Mouse (Mus musculus) heart, postnatal 36 days (tissue): ENCODE data around the gene Gm20388. TPM values are rescaled to one million over a fixed set of nuclear protein-coding genes. Genes with fewer than 3 reads are reported as not detected.

ENCODE experiments used
- DNase-seq, 2 experiments: peaks; one replicate each; pipeline ENCODE4 v3.0.0; 2021 to 2022
- intact Hi-C: fragments of 180-260 bp; cut with DNase I; formaldehyde crosslinking; loops from one replicate; pipeline ENCODE4 v1.15.1; 2025
- total RNA-seq, 2 experiments: library from RNA; stranded (reverse); gene quantifications; 2 replicates each; pipeline ENCODE4 v1.2.3; 2021

Gm20388 gene
- total RNA-seq, 2 experiments from 2014 or later: 3.5 to 4.9 TPM

DNA sequence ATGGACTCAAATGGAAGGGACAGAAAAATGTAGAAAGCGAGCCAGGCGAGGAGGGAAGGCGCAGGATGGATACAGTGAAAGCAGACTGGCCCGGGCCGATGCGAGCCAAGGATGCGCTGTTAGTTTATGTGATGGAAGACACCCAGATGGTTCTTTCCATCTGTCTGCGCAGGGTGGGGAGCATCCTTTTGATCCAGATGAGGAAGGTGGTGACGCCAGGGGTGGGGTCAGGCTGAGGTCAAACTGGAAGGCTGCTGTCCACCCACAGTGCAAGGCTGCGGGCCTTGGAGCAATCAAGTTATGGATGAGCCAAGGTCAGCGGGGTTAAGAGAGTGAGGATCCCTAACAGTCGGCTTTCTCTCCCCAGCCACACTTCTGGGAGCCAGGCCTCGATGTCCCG lies 2025.8 kb downstream of the Gm20388 start:
- no peak for DNase-seq

DNA sequence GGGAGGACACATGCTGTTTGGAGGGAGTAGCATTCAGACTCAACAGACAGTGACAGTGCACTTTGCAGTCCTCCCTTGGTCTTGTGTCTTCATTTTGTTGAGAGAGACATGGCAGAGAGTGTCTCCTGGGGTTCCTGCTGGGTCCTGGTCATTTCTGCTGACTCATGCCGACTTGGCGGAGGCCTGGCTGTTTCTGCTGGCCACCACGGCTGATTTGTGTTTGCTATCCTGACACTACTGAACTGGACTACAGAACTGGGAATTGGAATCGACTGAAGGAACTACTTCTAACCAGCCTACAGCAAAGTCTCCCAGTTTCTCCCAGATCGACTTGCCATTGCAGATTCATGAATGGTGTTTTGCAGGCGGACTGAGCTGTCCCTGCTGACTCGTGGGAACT lies 2028.1 kb downstream of the Gm20388 start:
- no peak for DNase-seq
- intact Hi-C loops: no loop called here

More for the DNA sequence above, 2025.8 kb downstream of the Gm20388 start:
- intact Hi-C loops: no loop called here

- intact Hi-C loops: no loop called here
- DNase-seq: no peak
These were observed 2032.5 kb downstream of the Gm20388 start for GRCm38 (mm10) chr8:121943057-121943540.

DNA sequence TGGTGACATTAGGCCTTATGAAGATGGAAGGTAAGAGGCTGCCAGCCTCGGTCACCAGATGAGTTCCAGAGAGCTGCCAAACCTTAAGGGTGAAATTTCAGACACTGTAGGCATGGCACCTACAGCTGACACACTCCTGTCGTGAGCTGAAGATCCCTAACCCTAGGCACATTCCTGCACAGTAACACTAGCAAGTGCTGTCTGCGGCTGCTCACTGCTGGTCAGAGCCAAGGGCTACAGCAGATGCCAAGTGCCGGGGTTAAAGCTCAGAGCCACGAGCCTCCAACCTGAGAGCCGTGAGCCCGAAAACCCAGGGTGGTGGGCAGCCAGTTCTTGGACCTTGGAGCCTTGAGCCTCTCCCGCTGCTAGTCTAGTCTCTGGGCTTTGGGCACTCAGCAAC lies 2033.1 kb downstream of the Gm20388 start:
- intact Hi-C loops: no loop called here
- no peak for DNase-seq

GRCm38 (mm10) chr8:121944831-121945230 lies 2034.2 kb downstream of the Gm20388 start, which contains the start of gene Car5a:
Gene Car5a, minus strand, starts transcription at chr8:121944904.
- DNase-seq: no peak
- intact Hi-C loops: no loop called here

DNA sequence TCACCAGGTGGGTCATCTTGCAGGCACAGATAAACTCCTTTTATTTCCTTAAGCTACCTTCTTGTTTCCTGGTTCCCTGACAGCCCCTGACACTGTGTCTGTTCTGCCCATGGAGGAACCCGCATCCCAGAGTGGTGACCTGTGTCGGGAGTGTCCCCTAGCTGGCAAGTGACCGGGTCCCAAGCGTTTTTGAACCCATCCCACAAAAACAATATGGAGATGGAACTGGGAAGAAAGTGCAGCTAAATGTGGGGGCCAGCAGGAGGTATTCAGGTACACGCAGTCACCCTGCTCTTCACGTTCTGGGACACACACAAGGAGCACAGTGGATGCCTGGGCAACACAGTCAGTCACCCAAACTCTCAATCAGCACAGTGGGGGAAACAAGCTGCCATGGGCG lies 2035.7 kb downstream of the Gm20388 start:
- DNase-seq: no peak
- intact Hi-C loops: no loop called here

DNA sequence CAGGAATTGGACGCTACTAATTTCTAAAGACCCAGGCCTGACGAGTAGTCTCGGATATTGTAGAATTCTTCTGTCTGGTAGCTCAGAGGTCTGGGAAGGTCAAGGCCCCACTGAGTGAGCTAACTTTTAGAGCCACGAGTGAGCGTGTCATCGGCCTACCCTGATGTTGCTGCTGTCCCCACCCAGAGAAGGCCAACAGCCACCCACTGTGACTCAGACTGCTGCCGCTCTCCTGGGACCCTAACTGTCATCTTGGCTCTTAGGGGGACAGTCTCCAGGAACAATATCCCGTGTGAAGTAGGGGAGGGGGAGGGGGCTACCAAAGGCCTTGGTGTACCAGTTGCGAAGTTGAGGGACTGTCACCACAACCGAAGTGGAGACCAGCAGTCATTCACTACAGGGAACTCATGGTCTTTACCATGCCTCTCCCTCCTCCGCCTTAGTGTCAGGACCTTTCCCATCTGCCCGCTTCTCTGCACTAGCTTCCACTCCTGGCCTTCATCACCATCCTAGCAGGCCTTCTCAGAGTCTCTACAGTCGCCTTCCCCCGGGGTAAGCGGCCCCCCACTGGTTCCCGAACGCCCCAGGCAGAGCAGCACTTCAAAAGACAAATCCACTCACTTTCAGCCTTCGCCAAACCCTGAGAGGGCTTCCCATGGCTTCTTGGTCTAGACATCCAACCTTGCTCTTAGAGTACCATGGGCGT lies 2036.6 kb downstream of the Gm20388 start:
- no peak for DNase-seq
- intact Hi-C loops: no loop called here

DNA sequence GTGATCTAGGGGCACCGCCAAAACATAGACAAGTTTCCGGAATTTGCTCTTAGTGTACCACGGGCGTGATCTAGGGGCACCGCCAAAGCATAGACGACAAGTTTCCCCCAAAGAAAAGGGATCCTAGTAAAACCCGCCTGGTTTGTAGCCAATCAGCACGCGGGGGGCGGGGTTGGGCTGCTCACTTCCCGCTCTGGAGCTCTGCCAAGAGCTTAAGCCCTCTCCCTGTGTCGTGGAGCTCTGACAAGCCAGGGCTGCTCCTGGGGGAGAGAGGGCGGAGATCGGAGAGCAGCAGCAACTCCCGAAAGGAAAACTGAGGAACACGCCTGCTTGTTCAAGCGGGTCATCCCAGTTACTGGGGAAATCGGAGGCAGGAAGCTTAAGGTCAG lies 2037.1 kb downstream of the Gm20388 start:
- peak; percentile 89 for DNase-seq
- intact Hi-C loops: no loop called here

GRCm38 (mm10) chr8:121948321-121949145 lies 2037.9 kb downstream of the Gm20388 start:
- intact Hi-C loops: no loop called here

DNA sequence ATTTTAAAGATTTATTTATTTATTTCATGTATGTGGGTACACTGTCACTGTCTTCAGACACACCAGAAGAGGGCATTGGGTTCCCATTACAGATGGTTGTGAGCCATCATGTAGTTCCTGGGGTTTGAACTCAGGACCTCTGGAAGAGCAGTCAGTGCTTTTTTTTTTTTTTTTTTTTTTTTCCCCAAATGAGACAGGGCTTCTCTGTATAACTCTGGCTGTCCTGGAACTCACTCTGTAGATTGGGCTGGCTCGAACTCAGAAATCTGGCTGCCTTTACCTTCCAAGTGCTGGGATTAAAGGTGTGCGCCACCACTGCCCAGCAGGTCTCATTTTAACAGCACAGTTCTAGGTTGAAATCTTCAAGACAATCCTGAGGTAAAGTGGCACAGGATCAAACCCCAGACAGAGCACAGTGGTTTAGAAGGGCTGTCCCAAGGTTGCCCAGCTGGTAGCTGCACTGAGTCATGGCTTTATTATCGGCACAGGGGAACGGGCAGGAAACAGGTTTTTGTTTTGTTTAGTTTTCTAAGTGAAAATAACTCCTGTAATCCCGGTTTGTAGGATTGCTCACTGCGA lies 2038.7 kb downstream of the Gm20388 start, which contains the start of gene Banp:
Gene Banp (plus strand): TSS at position 529 of the 579 bp plus-strand sequence.
- no peak for DNase-seq
- intact Hi-C loops: no loop called here

More at GRCm38 (mm10) chr8:121948321-121949145, 2037.9 kb downstream of the Gm20388 start:
- DNase-seq: no peak

DNA sequence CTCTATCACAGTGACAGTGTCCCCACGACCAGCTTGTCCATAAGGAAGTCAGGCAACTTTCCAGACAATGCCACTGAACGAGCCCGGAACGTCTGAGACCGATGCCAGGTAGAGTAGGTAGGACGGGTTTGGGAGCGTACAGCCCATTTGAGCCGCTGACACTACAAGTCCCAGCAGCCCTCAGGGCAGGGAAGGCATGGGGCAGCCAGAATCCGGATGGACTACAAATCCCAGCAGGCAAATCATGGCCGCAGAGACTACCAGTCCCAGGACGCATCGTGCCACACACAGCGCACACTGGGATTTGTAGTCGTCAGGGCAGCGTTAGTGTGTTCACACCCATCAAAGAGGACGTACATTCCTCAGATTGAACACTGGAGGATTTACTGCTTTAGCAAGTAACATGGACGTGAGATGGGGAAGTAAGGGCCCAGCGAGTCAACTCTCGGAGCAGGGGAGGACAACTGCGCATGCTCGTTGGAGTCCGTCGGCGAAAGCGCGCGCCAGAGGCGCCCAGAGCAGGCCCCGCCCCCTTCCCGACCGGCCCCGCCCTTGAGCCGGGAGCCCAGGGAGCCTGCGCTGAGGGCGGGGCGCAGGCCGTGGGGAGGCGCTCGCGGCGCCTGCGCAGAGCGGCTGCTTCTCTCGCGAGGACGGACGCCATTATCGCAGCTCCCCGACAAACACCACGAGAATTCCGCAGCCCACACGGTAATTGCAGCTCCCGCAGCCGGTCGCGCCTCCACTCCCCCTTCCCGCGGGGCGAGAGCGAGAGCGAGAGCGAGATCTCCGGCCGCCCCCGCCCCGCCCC lies 2039.5 kb downstream of the Gm20388 start:
- DNase-seq: peak; percentile 98 to 100
- intact Hi-C loops: no loop called here

- DNase-seq: peak; percentile 62 to 65
- intact Hi-C loops: no loop called here
These were observed 2040.4 kb downstream of the Gm20388 start for GRCm38 (mm10) chr8:121950749-121951655.

GRCm38 (mm10) chr8:121951656-121952009 lies 2041.0 kb downstream of the Gm20388 start:
- intact Hi-C loops: no loop called here
- DNase-seq: no peak

- DNase-seq: no peak
- intact Hi-C loops: no loop called here
These were observed 2041.5 kb downstream of the Gm20388 start for GRCm38 (mm10) chr8:121952122-121952521.

DNA sequence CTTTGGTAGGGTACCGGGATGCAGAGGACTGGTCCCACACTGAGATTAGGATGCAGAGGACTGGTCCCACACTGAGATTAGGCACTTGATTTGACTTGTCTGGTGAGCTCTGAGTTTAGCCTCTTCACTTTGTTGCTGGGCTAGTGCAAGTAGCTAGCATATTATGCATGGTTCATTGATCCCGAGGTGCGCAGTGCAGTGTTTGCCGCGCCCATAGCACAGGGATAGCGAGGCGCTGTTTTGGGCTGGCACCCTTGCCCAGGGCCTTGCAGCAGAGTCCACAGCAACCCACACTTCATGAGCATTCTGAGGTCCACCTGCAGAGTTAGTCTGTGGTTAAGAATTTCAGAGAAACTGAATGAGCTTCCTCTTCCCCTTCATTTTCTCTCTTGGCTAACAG lies 2042.2 kb downstream of the Gm20388 start:
- DNase-seq: no peak
- intact Hi-C loops: no loop called here

DNA sequence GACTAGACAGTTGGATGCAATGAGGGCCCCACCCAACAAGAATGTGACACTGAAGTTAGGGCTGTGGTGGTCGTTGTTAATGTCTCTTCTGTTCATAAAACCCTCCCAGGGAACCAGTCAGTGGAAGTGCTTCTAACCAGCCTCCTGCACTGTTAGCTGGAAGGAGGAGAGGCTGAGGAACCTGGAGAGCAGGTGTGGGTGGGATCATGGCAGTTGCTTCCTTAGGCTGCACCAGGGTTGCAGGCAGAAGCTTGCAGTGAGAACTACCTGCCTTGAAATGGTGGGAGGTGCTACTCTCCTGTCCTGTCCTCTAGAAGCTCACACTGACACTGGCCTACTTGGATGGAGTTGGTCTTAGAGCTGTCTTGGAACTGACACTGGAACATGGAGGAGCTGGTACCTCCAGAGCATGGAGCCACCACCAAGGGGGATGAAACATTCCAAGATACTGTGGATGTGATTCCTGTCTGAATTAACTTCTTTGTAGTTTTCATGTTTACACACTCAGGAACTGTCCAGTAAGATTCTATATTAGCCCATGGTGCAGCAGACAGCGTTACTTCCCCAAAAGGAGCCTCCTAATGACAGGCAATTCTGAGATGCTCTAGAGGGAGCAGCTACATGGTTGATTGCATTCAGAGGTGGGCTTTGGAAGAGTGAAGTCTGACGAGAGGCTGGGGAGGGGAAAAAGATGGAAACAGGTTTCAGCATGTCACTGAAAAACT lies 2043.3 kb downstream of the Gm20388 start:
- intact Hi-C loops: no loop called here
- DNase-seq: no peak

DNA sequence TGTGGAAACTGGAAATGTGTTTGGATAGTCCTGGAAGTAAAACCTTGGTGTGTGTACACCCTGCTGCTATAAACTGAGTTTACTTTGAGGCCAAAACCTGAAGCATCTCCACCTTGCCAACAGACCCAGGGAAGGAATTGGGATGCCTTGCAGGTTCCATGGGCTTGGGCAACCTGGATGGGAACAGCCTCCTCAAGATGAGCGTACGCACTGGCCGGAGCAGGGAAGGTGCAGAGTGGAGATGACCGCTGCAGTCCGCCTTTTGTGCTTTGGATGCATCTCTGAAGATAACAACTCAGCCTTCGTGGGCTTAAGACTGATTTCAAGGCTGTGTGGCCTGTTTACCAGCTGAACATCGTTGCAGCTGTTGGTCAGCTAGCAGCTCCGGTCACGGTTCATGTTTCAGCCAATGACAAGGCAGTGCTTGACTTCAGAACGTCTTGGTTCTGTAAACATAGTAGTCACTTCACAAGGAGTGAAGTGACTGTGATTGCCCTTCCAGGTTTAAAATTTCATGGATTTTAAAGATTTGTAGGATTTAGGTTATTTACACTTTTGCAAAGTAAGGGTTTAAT lies 2044.4 kb downstream of the Gm20388 start:
- no peak for DNase-seq
- intact Hi-C loops: no loop called here

GRCm38 (mm10) chr8:121955825-121956500 lies 2045.3 kb downstream of the Gm20388 start:
- no peak for DNase-seq
- intact Hi-C loops: no loop called here
